Mouse (Mus musculus): Measurements from ENCODE around the gene Ybx2.

Gene Ybx2

GRCm38 (mm10) chr11:69935137-69935879, at the start of gene Ybx2:
Ybx2 (plus strand) TSS chr11:69935796.
- in situ Hi-C loops (cut with MboI, MseI): no loop called here

GRCm38 (mm10) chr11:69886907-69887635, 48.5 kb upstream of the Ybx2 start:
- in situ Hi-C loops (cut with MboI, MseI): no loop called here

- in situ Hi-C loops (cut with MboI, MseI): no loop called here
These were observed 44.1 kb upstream of the Ybx2 start for GRCm38 (mm10) chr11:69891482-69891881.

- in situ Hi-C loops (cut with MboI, MseI): no loop called here
These were observed 40.9 kb upstream of the Ybx2 start for GRCm38 (mm10) chr11:69894671-69895070.

- in situ Hi-C loops (cut with MboI, MseI): no loop called here
These were observed 40.3 kb upstream of the Ybx2 start, which contains the start of gene Acap1 for GRCm38 (mm10) chr11:69895291-69895690. Acap1 (minus strand) TSS chr11:69895539.

GRCm38 (mm10) chr11:69899870-69900269, 35.7 kb upstream of the Ybx2 start:
- in situ Hi-C loops (cut with MboI, MseI): no loop called here

- in situ Hi-C loops (cut with MboI, MseI): no loop called here
These were observed 34.9 kb upstream of the Ybx2 start, which contains the start of the genes 2810408A11Rik and Neurl4 for GRCm38 (mm10) chr11:69900471-69901405. 2810408A11Rik (minus strand) TSS chr11:69900987. Neurl4 (plus strand) TSS chr11:69901072.

GRCm38 (mm10) chr11:69901406-69901846, 34.2 kb upstream of the Ybx2 start:
- in situ Hi-C loops (cut with MboI, MseI): no loop called here

- in situ Hi-C loops (cut with MboI, MseI): no loop called here
These were observed 33.6 kb upstream of the Ybx2 start for GRCm38 (mm10) chr11:69901993-69902392.

GRCm38 (mm10) chr11:69902972-69903371, 32.6 kb upstream of the Ybx2 start:
- in situ Hi-C loops (cut with MboI, MseI): no loop called here

GRCm38 (mm10) chr11:69904311-69904710, 31.3 kb upstream of the Ybx2 start:
- in situ Hi-C loops (cut with MboI, MseI): no loop called here

GRCm38 (mm10) chr11:69908645-69909044, 27.0 kb upstream of the Ybx2 start:
- in situ Hi-C loops (cut with MboI, MseI): no loop called here

GRCm38 (mm10) chr11:69909174-69909573, 26.4 kb upstream of the Ybx2 start:
- in situ Hi-C loops (cut with MboI, MseI): no loop called here

- in situ Hi-C loops (cut with MboI, MseI): loop anchor here (10.0 kb wide), 2 partner anchors 755 to 1065 kb away; partner anchors contain the start of genes Rpain (in 1 of the 2) and Spag7 (in 1 of the 2)
These were observed 25.4 kb upstream of the Ybx2 start for GRCm38 (mm10) chr11:69910177-69910576.

GRCm38 (mm10) chr11:69910781-69911560, 24.6 kb upstream of the Ybx2 start:
- in situ Hi-C loops (cut with MboI, MseI): loop anchor here (10.0 kb wide), 2 partner anchors 754 to 1064 kb away; partner anchors contain the start of genes Rpain (in 1 of the 2) and Spag7 (in 1 of the 2)

- in situ Hi-C loops (cut with MboI, MseI): loop anchor here (10.0 kb wide), 2 partner anchors 753 to 1063 kb away; partner anchors contain the start of genes Rpain (in 1 of the 2) and Spag7 (in 1 of the 2)
These were observed 23.9 kb upstream of the Ybx2 start for GRCm38 (mm10) chr11:69911701-69912100.

- in situ Hi-C loops (cut with MboI, MseI): loop anchor here (10.0 kb wide), 2 partner anchors 752 to 1062 kb away; partner anchors contain the start of genes Rpain (in 1 of the 2) and Spag7 (in 1 of the 2)
These were observed 22.7 kb upstream of the Ybx2 start for GRCm38 (mm10) chr11:69912716-69913530.

GRCm38 (mm10) chr11:69913554-69914371, 21.8 kb upstream of the Ybx2 start, which contains the start of gene Gps2:
Gps2 (plus strand) TSS chr11:69913888.
- in situ Hi-C loops (cut with MboI, MseI): loop anchor here (10.0 kb wide), 2 partner anchors 751 to 1061 kb away; partner anchors contain the start of genes Rpain (in 1 of the 2) and Spag7 (in 1 of the 2)
